ENCODE assay signal across 8 mouse cellular contexts in genomic region chr2:27771936-27772335, GRCm38 (mm10).
DNase-seq lines count a peak whose midpoint lies in the region; TF ChIP-seq lines count a peak whose summit lies in the region.

No protein-coding gene starts in this region.

- H3K36me3 ChIP-seq in C2C12 (ENCODE audit: control insufficient read depth, insufficient read depth): no peaks in the 10 kb centered on the region

- TF ChIP-seq POLR2A in lung, adult 2 months (IDR thresholded peaks at IDR 0.05; ENCODE audit: borderline replicate concordance, extremely low read depth, low read depth, low read length): no peak

- H3K4me1 ChIP-seq in lung, adult 2 months (ENCODE audit: control insufficient read depth, insufficient read depth, low read length): peaks cover 8% of the 10 kb centered on the region

- peak; percentile 92 for TF ChIP-seq CTCF in C2C12 (IDR thresholded peaks at IDR 0.05; ENCODE audit: control insufficient read depth, insufficient read depth, insufficient read length)
- peak; percentile 80 for TF ChIP-seq CTCF in lung, adult 2 months (IDR thresholded peaks at IDR 0.05; ENCODE audit: insufficient read depth, low read length)

- H3K27me3 ChIP-seq in C2C12 (ENCODE audit: control insufficient read depth, insufficient read depth, insufficient read length): no peaks in the 10 kb centered on the region

- H3ac ChIP-seq in C2C12 (ENCODE audit: control insufficient read depth, insufficient read length, low read depth): peak overlapping the region; percentile 22

- WGBS in lung, adult 2 months: 20% methylated on average over 7 of the region's 7 CpGs

- no peak overlapping the region for H3K4me3 ChIP-seq in C2C12 (ENCODE audit: insufficient read depth, poor library complexity, severe bottlenecking)
- H3K4me3 ChIP-seq in lung, adult 2 months (replicated peaks; ENCODE audit: extremely low read depth, low read depth, low read length): no peak overlapping the region

- H3K79me3 ChIP-seq in C2C12 (ENCODE audit: low read depth): no peaks in the 10 kb centered on the region

- no peaks in the 10 kb centered on the region for H3K79me2 ChIP-seq in C2C12 (ENCODE audit: control insufficient read depth, insufficient read depth)

- peak; percentile 86 to 90 for DNase-seq in adrenal gland, adult 18-20 months (ENCODE audit: low spot score in 2 of 2)
- peak; percentile 91 for DNase-seq in embryo, embryonic 10 days (ENCODE audit: low spot score)
- peak; percentile 78 to 85 for DNase-seq in heart, adult 9 months (ENCODE audit: low spot score in 2 of 2)
- DNase-seq in kidney, postnatal 10 days: peak; percentile 94
- DNase-seq in lung, adult 2 months: peak; percentile 83
- DNase-seq in retina, embryonic 14.5 days (ENCODE audit: low spot score): peak; percentile 91
- DNase-seq in thymus, postnatal 4 days: peak; percentile 86

TF ChIP-seq in C2C12, 6 proteins besides CTCF, POLR2A, EP300 and RAD21:
- no peak for TF ChIP-seq CEBPB (IDR thresholded peaks at IDR 0.05; ENCODE audit: low read depth)
- TF ChIP-seq MYOD1 (IDR thresholded peaks at IDR 0.05; ENCODE audit: control insufficient read depth, insufficient read length, low read depth): no peak
- TF ChIP-seq MYOG (IDR thresholded peaks at IDR 0.05; ENCODE audit: control insufficient read depth, extremely low read depth, insufficient read length): no peak
- no peak for TF ChIP-seq MAX (IDR thresholded peaks at IDR 0.05)
- TF ChIP-seq USF1 (IDR thresholded peaks at IDR 0.05; ENCODE audit: low read depth): no peak
- no peak for TF ChIP-seq FOSL1 (IDR thresholded peaks at IDR 0.05; ENCODE audit: insufficient read depth, low read length, poor library complexity, severe bottlenecking)
